Mouse (Mus musculus) urinary bladder, postnatal 25 days (tissue): ENCODE results near the gene Bcl2.

Source experiments
- DNase-seq: peaks from one replicate; pipeline ENCODE4 v3.0.0; 2022; ENCODE audit warnings: low spot score

The Bcl2 gene

DNA sequence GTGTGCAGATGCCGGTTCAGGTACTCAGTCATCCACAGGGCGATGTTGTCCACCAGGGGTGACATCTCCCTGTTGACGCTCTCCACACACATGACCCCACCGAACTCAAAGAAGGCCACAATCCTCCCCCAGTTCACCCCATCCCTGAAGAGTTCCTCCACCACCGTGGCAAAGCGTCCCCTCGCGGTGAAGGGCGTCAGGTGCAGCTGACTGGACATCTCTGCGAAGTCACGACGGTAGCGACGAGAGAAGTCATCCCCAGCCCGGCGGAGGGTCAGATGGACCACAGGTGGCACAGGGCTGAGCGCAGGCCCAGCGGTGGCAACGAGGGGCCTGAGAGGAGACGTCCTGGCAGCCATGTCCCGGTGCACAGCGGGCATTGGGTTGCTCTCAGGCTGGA, 1.7 kb downstream of the Bcl2 start:
- DNase-seq = peak; percentile 27

GRCm38 (mm10) chr1:106711356-106712125, 2.5 kb downstream of the Bcl2 start:
- no peak for DNase-seq

DNA sequence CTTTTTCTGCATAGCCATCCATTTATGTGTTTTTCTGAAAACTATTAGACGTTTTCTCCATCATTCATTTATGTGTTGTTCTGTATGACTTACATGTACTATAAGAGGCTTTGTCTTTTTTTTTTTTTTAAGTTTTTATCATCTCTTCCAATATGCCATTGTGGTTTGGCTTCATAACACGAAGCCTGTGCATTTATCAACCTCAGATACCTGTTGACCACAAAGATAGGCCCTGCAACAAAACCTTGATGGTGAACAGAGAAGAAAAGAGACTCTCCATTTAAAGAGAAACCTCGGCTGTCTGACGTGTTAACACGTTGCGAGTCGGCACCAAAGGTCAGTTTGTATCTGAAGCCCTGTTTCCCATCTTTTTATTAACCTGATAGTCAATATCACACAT, 3.9 kb downstream of the Bcl2 start:
- DNase-seq = no peak

DNA sequence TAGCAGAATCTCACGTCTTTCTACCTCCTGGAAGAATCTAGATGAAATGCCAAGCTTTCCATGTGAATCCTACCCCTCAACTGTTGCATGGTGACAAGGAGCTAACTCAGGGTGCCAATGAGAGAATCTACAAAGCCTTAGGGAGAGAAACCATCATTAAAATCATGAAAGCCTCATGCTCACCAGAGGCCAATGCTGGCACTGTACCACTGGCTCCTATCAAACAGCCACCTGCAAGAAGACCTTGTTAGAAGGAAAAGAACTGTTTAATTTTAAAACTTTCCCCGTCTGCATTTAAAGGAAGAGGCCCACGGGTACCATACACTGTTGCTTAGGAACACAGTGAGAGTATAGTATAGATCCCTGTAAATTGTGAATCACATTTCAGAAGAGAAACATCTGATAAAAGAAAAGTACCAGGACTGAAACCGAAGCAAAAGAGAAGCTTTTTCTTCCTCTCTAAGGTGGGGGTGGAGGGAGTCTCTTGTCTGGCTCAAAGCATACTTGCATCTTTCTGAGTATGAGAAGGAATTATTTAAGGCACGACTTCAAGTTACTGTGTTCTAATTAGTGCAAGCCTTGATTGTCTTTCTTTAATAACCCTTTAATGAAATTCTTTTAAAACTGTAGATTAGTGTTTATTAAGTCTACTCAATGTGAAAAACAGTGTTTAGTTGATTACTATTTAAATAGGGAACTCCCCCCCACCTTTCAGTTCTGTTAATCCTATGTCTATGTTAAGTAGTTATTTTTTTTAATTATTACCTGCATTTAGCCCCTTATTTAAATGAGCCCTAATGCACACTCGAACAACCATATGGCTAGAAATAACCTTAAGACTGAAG, 6.8 kb downstream of the Bcl2 start:
- DNase-seq = no peak

- DNase-seq = no peak
These were observed 10.9 kb downstream of the Bcl2 start for GRCm38 (mm10) chr1:106703183-106703582.

- DNase-seq = no peak
These were observed 11.5 kb downstream of the Bcl2 start for GRCm38 (mm10) chr1:106702471-106703175.

- DNase-seq = no peak
These were observed 13.5 kb downstream of the Bcl2 start for GRCm38 (mm10) chr1:106700520-106701114.

DNA sequence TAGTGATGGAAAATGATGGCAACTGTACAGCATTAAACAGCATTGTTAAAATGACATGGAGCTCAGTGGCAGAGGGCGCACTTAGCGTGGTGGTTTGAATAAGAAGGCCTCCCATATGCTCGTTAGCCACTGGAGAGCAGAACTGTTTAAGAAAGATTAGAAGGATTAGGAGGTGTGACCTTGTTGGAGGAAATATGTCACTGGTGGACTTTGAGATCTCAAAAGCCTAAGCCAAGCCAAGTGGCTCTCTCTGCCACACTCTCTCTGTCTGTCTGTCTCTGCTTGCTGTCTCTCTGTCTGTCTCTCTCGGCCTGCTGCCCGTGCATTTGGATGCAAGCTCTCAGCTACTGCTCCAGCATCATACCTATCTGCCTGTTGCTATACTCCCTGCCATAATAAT, 17.6 kb downstream of the Bcl2 start:
- no peak for DNase-seq

- no peak for DNase-seq
These were observed 18.4 kb downstream of the Bcl2 start for GRCm38 (mm10) chr1:106695649-106696048.

DNA sequence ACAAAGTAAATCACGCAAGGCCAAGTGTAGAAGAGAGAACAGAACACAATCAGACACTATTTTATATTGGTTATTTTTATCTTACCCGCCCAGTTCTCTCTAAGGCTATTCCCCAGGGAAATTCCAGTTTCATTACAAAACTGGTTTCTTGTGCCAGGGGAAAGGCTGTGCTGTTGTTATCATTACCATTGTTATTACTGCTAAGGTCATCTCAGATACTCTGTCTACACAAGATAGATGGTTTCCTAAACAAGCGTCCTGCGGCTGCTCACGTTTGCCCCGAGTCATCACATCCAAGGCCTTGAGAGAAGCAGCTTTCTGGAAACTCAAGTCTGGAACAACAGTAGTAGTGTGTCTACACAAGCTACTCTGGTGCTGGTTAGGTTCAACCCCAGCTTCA, 19.8 kb downstream of the Bcl2 start:
- DNase-seq = no peak

DNA sequence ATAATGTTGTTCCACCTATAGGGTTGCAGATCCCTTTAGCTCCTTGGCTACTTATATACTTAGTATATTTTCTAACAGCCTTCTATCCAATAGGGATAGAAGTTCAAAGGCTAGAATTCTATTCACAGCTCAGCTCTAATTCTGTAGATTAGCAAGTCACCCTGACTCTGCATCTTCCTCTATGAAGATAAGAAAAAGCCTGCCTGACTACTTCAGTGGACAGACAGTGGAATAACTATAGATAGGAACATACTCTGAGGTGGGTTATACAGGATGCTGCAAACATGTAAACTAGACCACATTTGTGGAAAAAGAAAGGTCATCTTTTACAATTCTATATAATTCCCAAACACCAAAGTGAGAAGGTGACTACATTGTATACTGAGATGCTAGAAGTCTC, 21.5 kb downstream of the Bcl2 start:
- DNase-seq = no peak

GRCm38 (mm10) chr1:106690887-106691286, 23.2 kb downstream of the Bcl2 start:
- DNase-seq = no peak

- DNase-seq = no peak
These were observed 25.9 kb downstream of the Bcl2 start for GRCm38 (mm10) chr1:106688161-106688516.

GRCm38 (mm10) chr1:106687435-106688160, 26.5 kb downstream of the Bcl2 start:
- no peak for DNase-seq

DNA sequence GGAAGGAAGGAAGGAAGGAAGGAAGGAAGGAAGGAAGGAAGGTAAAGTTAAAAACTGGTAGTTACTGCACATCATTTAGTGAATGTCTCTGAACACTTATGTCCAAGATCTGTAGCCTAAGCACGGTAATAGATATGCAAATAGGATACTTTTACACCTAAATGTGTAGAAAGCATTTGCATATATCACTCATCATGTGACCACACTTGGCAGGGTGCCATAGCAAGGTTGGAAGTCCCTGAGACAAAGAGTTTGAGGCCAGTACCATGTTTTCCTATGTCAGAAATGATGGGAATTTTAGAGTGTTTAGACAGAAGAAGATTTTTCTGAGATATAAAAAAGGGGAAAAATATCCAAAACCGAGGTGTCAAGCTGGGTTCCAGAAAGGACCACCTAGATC, 28.4 kb downstream of the Bcl2 start:
- no peak for DNase-seq

GRCm38 (mm10) chr1:106684546-106684945, 29.5 kb downstream of the Bcl2 start:
- DNase-seq = no peak

DNA sequence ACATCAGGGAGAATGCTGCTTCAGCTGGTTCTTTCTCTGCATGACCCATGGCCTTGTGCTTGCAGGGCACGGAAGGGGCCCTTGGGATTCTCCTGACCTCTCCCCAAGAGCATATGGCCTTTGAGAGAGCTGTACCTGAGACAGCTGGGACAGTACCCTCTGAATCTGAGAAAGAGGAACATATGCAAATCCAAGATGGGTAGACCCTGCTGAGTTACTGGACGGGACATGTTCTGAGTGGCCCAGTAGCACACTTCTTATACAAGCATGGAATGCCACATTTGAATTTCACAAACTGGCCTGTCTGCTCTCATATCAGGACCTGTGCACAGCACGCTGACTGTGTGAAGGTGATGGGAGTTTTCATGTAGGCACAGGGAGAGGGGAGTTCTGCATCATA, 31.2 kb downstream of the Bcl2 start:
- DNase-seq = no peak

DNA sequence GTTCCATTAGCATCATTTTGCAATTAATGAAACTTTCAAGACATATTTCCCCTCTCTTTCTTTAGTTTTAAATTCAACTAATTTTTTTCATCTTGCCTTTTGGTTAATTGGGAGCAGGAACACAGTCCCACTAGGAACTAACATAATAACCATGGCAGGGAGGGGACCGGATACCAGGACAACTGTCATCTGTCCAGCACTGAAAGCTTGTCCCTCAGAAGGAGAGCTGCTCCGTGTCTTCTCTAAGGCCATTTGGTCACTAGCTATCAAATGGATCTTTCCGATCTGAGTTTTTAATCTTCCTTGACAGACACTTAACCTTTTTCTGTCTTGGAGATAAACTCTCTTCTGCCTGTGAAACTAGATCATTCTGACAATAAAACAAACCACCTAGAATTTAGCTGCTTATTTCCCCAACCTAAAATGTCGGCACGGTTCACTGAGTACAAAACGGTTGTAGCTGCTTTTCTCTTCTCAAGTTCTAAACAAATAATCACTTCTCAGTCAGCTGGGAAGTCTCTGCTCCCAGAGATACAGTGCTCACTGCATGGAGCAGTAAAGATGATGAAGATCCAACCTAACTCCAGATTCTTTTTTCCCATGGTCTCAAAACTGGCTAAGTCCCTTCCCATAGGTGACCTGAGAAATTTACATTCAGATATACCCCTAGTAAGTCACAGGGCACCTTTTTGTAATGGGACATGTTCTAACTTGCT, 34.1 kb downstream of the Bcl2 start:
- no peak for DNase-seq

DNA sequence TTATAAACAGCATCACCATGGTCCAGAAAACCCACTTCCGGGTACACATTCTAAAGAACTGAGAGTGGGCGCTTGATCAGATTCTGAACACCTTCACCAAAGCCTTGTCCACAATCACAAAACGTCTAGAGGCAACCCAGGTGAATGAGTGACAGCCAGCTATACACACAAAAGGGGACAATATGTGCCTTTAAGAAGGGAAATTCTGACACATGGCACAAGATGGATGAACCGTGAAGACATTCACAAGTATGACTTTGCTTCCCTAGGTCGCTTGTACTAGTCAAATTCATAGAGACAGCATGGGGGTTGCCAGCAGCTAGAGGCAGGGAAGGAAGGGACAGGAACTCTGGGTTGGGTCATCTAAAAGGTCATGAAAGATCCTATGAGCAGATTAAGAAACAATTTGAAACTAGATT, 36.0 kb downstream of the Bcl2 start:
- no peak for DNase-seq

DNA sequence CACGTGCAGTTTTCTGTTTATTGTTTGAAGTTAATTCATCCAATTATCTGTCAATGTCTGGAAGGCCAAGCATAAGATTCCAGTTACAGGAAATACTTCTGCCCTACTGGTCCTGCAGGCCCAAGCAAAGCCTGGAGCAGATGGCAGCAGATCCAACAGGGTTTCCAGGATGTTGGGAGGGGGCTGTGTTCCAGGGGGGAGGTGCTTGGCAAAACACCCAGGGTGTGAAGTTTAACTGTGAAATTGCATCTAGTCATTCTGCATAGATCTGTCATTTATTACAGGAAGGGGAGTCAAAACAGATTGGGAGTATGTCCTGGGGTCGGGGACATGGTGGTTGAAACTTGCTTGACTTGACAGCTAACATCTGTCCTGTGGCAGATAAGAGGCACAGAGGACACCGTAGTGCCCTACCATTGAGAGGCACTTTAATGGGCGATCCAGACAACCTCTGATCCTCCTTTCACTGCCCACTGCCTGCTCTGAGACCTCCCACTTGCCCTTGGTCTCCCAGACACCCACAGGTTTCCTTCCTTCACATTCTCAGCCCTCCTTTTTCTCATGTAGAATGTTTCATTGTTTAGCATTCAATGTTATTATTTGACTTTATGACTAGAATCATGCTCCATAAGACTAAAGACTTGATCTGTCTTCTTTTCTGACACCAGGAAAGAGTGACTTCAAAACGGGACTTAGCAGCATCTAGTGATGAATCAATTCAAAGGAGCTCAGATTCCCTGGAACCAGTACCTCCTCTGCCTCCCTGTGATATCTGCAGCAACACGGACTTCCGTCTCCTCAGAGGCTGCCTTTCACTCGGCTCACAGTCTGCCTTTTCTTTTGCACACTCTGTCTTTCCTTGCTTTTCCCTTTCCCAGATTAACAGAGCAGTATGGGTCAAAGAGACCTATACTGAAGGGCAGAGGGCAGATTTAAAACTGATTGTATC, 47.7 kb downstream of the Bcl2 start:
- no peak for DNase-seq
